Mouse (Mus musculus) forebrain, postnatal 0 days (tissue): Measurements from ENCODE around the gene Elmo1. TPM values are rescaled to one million over a fixed set of nuclear protein-coding genes. Genes with fewer than 3 reads are reported as not detected.
A peak's percentile ranks its signal among the peaks of the same experiment; 100 is the strongest.

Experiments used
- ATAC-seq: fragments of 200-750 bp; cut with Nextera tagmentation; 2 replicates; pipeline ENCODE4 v1.8.0; 2017; ENCODE audit warnings: mild to moderate bottlenecking, moderate library complexity
- DNase-seq: peaks from one replicate; pipeline ENCODE4 v3.0.0-alpha.2; 2015
- H3K27ac ChIP-seq: fragments of 300-500 bp; sonication (generic); 2 replicates; pipeline ENCODE4 v1.5.1; 2014; ENCODE audit warnings: low read depth, mild to moderate bottlenecking, antibody characterized with exemption, low read length, moderate library complexity, mixed read lengths
- H3K27me3 ChIP-seq: fragments of 300-500 bp; sonication (generic); 2 replicates; pipeline ENCODE4 v1.6.1; 2014; ENCODE audit warnings: mild to moderate bottlenecking, low read length, mixed read lengths; ENCODE audit not compliant: insufficient read depth
- H3K36me3 ChIP-seq: fragments of 300-500 bp; sonication (generic); 2 replicates; pipeline ENCODE4 v1.6.1; 2014; ENCODE audit warnings: mild to moderate bottlenecking, moderate library complexity; ENCODE audit not compliant: insufficient read depth
- H3K4me1 ChIP-seq: fragments of 300-500 bp; sonication (generic); 2 replicates; pipeline ENCODE4 v1.6.1; 2014; ENCODE audit warnings: antibody characterized with exemption; ENCODE audit not compliant: insufficient read depth
- H3K4me2 ChIP-seq: fragments of 300-500 bp; sonication (generic); 2 replicates; pipeline ENCODE4 v1.6.1; 2014; ENCODE audit warnings: low read depth, mild to moderate bottlenecking, moderate library complexity
- H3K4me3 ChIP-seq: fragments of 300-500 bp; sonication (generic); 2 replicates; pipeline ENCODE4 v1.5.1; 2014; ENCODE audit warnings: low read depth, low read length, mixed read lengths
- H3K9ac ChIP-seq: fragments of 300-500 bp; sonication (generic); 2 replicates; pipeline ENCODE4 v1.6.1; 2014; ENCODE audit warnings: mild to moderate bottlenecking
- H3K9me3 ChIP-seq: fragments of 300-500 bp; sonication (generic); 2 replicates; pipeline ENCODE4 v1.6.1; 2016; ENCODE audit warnings: low read length
- CTCF ChIP-seq: sonication (generic); IDR thresholded peaks from 2 replicates; pipeline ENCODE4 v1.5.1; 2016; ENCODE audit warnings: antibody characterized with exemption, control low read depth, low read depth
- WGBS: fragments of 180-500 bp; shearing (Covaris S2); extraction: QIAGEN DNeasy Blood & Tissue Kit; methylation state at CpG from one replicate; pipeline ENCODE4 v1.1.7; 2014; 5-methylcytosine and 5-hydroxymethylcytosine counted together
- polyA plus RNA-seq: library from polyadenylated mRNA; unstranded; fragments of >200 nt; fragmentation: Nextera tagmentation; extraction: Ambion mirVana; gene quantifications from 2 replicates; pipeline ENCODE4 v1.2.1, GENCODE M21; 2015
- total RNA-seq: library from RNA; depleted of rRNA; stranded (reverse); fragments of >200 nt; gene quantifications from 2 replicates; pipeline ENCODE4 v1.2.3, GENCODE M21; 2014

Gene Elmo1
- total and polyA plus RNA-seq, 2 experiments from 2014 or later, result 30.9 to 33.5 TPM

DNA sequence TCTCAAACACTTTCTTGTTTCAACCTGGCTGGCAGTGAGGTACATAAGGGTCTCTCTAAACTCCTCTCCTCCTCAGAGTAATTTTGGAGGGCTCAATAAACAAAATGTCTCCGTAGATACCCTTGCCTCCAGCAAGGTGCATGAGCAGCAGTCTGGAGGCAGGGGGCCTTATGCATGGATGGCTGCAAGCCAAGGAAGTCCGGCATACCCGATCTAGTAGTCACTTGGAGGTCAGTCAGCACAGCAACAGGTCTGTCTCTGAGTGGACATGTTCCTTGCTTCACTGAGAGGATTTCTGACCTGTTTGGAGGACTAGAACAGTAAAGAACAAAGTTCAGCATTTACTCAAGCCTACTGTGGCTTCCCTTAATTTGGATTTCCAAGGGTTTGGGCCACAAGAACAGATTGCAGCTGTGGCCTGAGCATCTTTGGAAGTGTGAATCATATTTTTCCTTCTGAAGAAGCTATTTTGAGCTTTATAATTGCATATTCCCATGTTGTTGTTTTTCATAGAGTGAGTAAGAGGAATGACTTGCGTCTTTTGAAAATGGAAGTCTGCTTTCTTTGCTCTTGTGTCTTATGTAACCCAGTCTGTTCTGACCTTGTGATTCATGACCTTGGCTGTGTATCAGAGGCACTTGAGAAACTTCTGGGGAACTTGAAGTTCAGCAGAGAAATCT is 296.2 kb downstream of the Elmo1 start:
- no peaks in the 10 kb centered on the region for H3K4me1 ChIP-seq
- no peak for ATAC-seq

DNA sequence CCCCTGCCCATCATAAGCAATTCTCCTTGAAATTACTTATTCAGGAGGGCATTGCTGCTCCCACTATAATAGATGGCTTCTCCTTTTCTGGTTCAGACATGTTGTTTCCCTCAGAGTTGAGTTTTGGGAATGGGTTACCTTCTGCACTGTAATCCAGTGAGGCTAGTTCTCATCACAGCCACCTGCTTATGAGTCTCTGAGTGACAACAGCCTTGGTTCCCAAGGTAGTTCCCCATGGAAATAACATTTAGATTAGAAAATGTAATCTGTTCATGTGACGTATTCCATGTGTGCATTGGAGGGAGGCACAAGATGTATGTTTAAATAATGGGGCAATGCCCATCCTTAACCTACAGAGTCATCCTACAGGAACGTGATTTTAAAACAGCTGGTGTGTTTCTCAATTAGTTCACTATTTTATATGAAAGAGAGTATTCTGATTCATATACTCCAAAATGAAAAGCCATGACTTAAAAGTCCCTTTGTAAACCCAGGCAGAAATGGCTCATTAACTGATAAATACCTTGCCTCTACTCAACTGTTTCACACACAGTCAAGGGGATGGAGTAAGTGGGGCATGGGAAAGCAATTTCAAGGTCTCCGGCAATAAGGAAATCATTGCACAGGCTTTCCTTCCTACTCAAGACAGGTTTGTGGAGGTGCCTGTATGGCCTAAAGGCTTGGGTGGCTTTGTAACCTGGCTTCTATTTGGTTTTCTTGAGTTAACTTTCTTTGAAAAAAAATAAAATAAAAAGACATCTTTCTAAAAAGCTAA is 302.6 kb downstream of the Elmo1 start:
- Histone ChIP-seq H3K4me3 (no peak overlapping the region), H3K27ac (no peak overlapping the region), H3K4me2 (no peak overlapping the region), H3K36me3 (no peaks in the 10 kb centered on the region), H3K9me3 (no peaks in the 10 kb centered on the region), H3K9ac (no peak overlapping the region), H3K27me3 (no peaks in the 10 kb centered on the region), H3K4me1 (no peaks in the 10 kb centered on the region)
- 82% methylated on average over 3 of the region's 3 CpGs for WGBS
- TF ChIP-seq CTCF, result no peak
- ATAC-seq (no peak), DNase-seq (no peak)

More for the DNA sequence above, 296.2 kb downstream of the Elmo1 start:
- Histone ChIP-seq H3K9me3 (no peaks in the 10 kb centered on the region), H3K9ac (no peak overlapping the region), H3K27ac (no peak overlapping the region), H3K27me3 (no peaks in the 10 kb centered on the region), H3K4me3 (no peak overlapping the region), H3K36me3 (no peaks in the 10 kb centered on the region), H3K4me2 (no peak overlapping the region)
- TF ChIP-seq CTCF, result no peak
- DNase-seq, result no peak
- WGBS, result 78% methylated on average over 4 of the region's 4 CpGs

DNA sequence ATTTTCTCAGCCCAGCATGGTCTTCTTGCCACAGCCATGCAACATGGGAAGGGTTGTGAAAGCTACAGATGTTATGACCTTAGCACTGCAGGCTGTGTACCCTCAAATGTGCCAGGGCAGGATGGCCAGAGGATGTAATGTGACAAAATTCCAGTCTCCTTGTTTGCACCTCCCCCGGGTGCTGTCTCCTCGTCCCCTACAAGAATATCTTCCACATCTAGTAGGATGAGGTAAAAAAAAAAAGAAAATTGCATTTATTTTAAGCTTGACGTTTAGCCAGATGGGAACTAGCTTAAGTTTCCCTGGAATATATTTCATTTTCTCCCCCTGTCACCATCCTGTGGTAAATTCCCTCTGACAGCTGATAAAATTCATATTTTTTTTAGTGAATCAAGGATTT is 307.3 kb downstream of the Elmo1 start:
- Histone ChIP-seq H3K4me3 (no peak overlapping the region), H3K36me3 (no peaks in the 10 kb centered on the region), H3K4me1 (no peaks in the 10 kb centered on the region), H3K27ac (no peak overlapping the region), H3K9me3 (no peaks in the 10 kb centered on the region), H3K4me2 (no peak overlapping the region), H3K27me3 (no peaks in the 10 kb centered on the region), H3K9ac (no peak overlapping the region)
- TF ChIP-seq CTCF, result no peak
- ATAC-seq (peak; percentile 51), DNase-seq (peak; percentile 11)
- 67% methylated on average over 3 of the region's 3 CpGs for WGBS

- Histone ChIP-seq H3K4me3 (no peak overlapping the region), H3K36me3 (no peaks in the 10 kb centered on the region), H3K27ac (no peak overlapping the region), H3K4me1 (no peaks in the 10 kb centered on the region), H3K27me3 (no peaks in the 10 kb centered on the region), H3K9ac (no peak overlapping the region), H3K9me3 (no peaks in the 10 kb centered on the region), H3K4me2 (no peak overlapping the region)
- no peak for TF ChIP-seq CTCF
- no peak for DNase-seq
- ATAC-seq, result no peak
- 79% methylated on average over 4 of the region's 4 CpGs for WGBS
Observed at GRCm38 (mm10) chr13:20398311-20398710, 307.9 kb downstream of the Elmo1 start.

GRCm38 (mm10) chr13:20404530-20404929 is 314.1 kb downstream of the Elmo1 start:
- Histone ChIP-seq H3K36me3 (no peaks in the 10 kb centered on the region), H3K4me3 (no peak overlapping the region), H3K9me3 (no peaks in the 10 kb centered on the region), H3K27me3 (no peaks in the 10 kb centered on the region), H3K4me1 (no peaks in the 10 kb centered on the region), H3K9ac (no peak overlapping the region), H3K27ac (no peak overlapping the region), H3K4me2 (no peak overlapping the region)
- WGBS, result 18% methylated on average over 3 of the region's 3 CpGs
- no peak for ATAC-seq
- TF ChIP-seq CTCF, result no peak
- no peak for DNase-seq

DNA sequence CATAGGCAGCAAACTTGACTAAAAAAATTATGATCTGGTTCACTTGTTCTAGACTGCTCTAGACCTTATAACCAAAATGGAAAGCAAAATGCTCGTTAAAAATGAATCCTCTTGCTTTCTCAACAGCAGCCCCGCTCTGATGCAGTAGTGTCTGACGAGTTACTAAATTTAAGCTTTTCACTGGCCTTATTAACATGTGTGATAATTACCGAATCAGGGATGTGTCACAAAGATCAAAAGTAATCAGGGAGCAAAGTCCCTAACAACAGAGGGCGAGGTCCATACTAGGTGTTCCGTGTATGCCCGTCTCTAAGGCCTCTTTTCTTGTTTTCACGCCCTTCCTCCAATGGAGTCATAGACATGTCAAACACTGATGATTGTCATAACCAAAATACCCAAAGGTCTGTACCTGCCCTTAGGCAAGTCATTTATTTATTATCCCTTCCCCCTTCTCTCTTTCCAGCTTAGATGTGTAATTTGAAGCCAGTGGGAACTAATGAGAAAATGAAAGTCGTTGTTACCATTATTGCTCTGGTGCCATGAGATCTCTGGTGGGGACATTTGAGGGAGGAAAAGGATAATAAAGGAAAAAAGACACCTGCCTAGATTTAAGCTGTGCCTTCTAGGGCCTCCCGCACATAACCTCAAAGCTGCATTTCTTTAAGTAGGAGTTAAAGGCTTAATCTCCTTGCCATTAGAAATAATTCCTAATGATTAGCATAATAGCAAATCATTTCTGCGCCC is 316.2 kb downstream of the Elmo1 start:
- Histone ChIP-seq H3K4me3 (no peak overlapping the region), H3K9me3 (no peaks in the 10 kb centered on the region), H3K27ac (no peak overlapping the region), H3K9ac (no peak overlapping the region), H3K36me3 (no peaks in the 10 kb centered on the region), H3K4me1 (0 out of 2 replicates have a peak, but pooled peaks cover 4% of the 10 kb centered on the region), H3K4me2 (no peak overlapping the region), H3K27me3 (no peaks in the 10 kb centered on the region)
- DNase-seq, result no peak
- TF ChIP-seq CTCF, result no peak
- WGBS, result 70% methylated on average over 11 of the region's 11 CpGs
- no peak for ATAC-seq
